Mouse (Mus musculus) ES-Bruce4 (cell line): ENCODE results near the gene Uvrag. TPM values are rescaled to one million over a fixed set of nuclear protein-coding genes. Genes with fewer than 3 reads are reported as not detected.

Source experiments
- H3K27ac ChIP-seq: 2 replicates; pipeline ENCODE4 v1.5.1; 2012; ENCODE audit warnings: low read length, inconsistent platforms; ENCODE audit not compliant: insufficient read depth
- H3K27me3 ChIP-seq: 2 replicates; pipeline ENCODE4 v1.6.1; 2012; ENCODE audit warnings: mild to moderate bottlenecking, low read length, inconsistent platforms; ENCODE audit not compliant: control insufficient read depth, poor library complexity, insufficient read depth, severe bottlenecking
- H3K36me3 ChIP-seq: 2 replicates; pipeline ENCODE4 v1.6.1; 2012; ENCODE audit warnings: inconsistent platforms, mild to moderate bottlenecking, low read length, moderate library complexity; ENCODE audit not compliant: control insufficient read depth, poor library complexity, insufficient read depth, severe bottlenecking
- H3K4me1 ChIP-seq: one replicate; pipeline ENCODE4 v1.8.1; 2011; ENCODE audit warnings: low read length; ENCODE audit not compliant: control insufficient read depth, insufficient read depth
- H3K4me3 ChIP-seq: 2 replicates; pipeline ENCODE4 v1.5.1; 2011; ENCODE audit warnings: low read depth, mild to moderate bottlenecking, low read length
- H3K9ac ChIP-seq: 2 replicates; pipeline ENCODE4 v1.6.1; 2012; ENCODE audit warnings: low read depth, mild to moderate bottlenecking, inconsistent platforms; ENCODE audit not compliant: poor library complexity, severe bottlenecking
- H3K9me3 ChIP-seq: replicated peaks from 2 replicates; pipeline ENCODE4 v1.6.1; 2012; ENCODE audit warnings: mild to moderate bottlenecking, low read length, inconsistent platforms; ENCODE audit not compliant: control insufficient read depth, poor library complexity, insufficient read depth, severe bottlenecking
- CTCF ChIP-seq: IDR thresholded peaks from one replicate; pipeline ENCODE4 v1.8.1; 2011; ENCODE audit warnings: low read depth, low read length
- EP300 ChIP-seq: IDR thresholded peaks from 2 replicates; pipeline ENCODE4 v1.6.1; 2011; ENCODE audit warnings: low read depth, low read length; ENCODE audit not compliant: insufficient read depth
- POLR2A ChIP-seq: IDR thresholded peaks from one replicate; pipeline ENCODE4 v1.8.1; 2011; ENCODE audit warnings: low read length; ENCODE audit not compliant: insufficient read depth
- polyA plus RNA-seq: library from polyadenylated mRNA; stranded (reverse); fragments of >200 nt; gene quantifications from 2 replicates; pipeline ENCODE4 v1.2.4, GENCODE M21; 2011; ENCODE audit warnings: low read depth; ENCODE audit not compliant: missing spikeins, insufficient read depth, insufficient read length

Gene Uvrag
- polyA plus RNA-seq, 1 experiment: 16.9 TPM

GRCm38 (mm10) chr7:98981423-98981822 lies 159.5 kb downstream of the Uvrag start:
- no peaks in the 10 kb centered on the region for H3K9me3 ChIP-seq
- H3K4me3 ChIP-seq: no peak overlapping the region
- no peaks in the 10 kb centered on the region for H3K4me1 ChIP-seq
- H3K9ac ChIP-seq: no peak overlapping the region
- TF ChIP-seq EP300: no peak
- TF ChIP-seq CTCF: no peak
- H3K36me3 ChIP-seq: no peaks in the 10 kb centered on the region
- H3K27ac ChIP-seq: no peak overlapping the region
- H3K27me3 ChIP-seq: no peaks in the 10 kb centered on the region

GRCm38 (mm10) chr7:98976839-98977457 lies 164.0 kb downstream of the Uvrag start:
- H3K27ac ChIP-seq: no peak overlapping the region
- no peaks in the 10 kb centered on the region for H3K9me3 ChIP-seq
- no peak overlapping the region for H3K9ac ChIP-seq
- no peaks in the 10 kb centered on the region for H3K36me3 ChIP-seq
- H3K4me3 ChIP-seq: no peak overlapping the region
- TF ChIP-seq CTCF: no peak
- TF ChIP-seq EP300: no peak
- TF ChIP-seq POLR2A: no peak
- H3K27me3 ChIP-seq: no peaks in the 10 kb centered on the region
- no peaks in the 10 kb centered on the region for H3K4me1 ChIP-seq

- Histone ChIP-seq H3K9ac (no peak overlapping the region), H3K27me3 (no peaks in the 10 kb centered on the region), H3K36me3 (no peaks in the 10 kb centered on the region), H3K4me1 (no peaks in the 10 kb centered on the region), H3K4me3 (no peak overlapping the region), H3K27ac (no peak overlapping the region), H3K9me3 (no peaks in the 10 kb centered on the region)
- no peak for TF ChIP-seq CTCF
- no peak for TF ChIP-seq POLR2A
- no peak for TF ChIP-seq EP300
Measured at GRCm38 (mm10) chr7:98974590-98974989, 166.4 kb downstream of the Uvrag start.

- H3K27me3 ChIP-seq: no peaks in the 10 kb centered on the region
- no peak for TF ChIP-seq CTCF
- no peak for TF ChIP-seq EP300
- TF ChIP-seq POLR2A: no peak
- H3K27ac ChIP-seq: no peak overlapping the region
- H3K36me3 ChIP-seq: no peaks in the 10 kb centered on the region
- H3K9ac ChIP-seq: no peak overlapping the region
- H3K4me3 ChIP-seq: no peak overlapping the region
- no peaks in the 10 kb centered on the region for H3K9me3 ChIP-seq
- no peaks in the 10 kb centered on the region for H3K4me1 ChIP-seq
Measured at GRCm38 (mm10) chr7:98970721-98971120, 170.2 kb downstream of the Uvrag start.

- H3K4me1 ChIP-seq: no peaks in the 10 kb centered on the region
- H3K27me3 ChIP-seq: no peaks in the 10 kb centered on the region
Measured at GRCm38 (mm10) chr7:98968741-98969395, 172.1 kb downstream of the Uvrag start.

GRCm38 (mm10) chr7:98968082-98968674 lies 172.8 kb downstream of the Uvrag start:
- H3K4me3 ChIP-seq: no peak overlapping the region
- no peaks in the 10 kb centered on the region for H3K27me3 ChIP-seq
- no peaks in the 10 kb centered on the region for H3K9me3 ChIP-seq
- TF ChIP-seq POLR2A (no peak), CTCF (no peak), EP300 (no peak)
- peak overlapping the region; percentile 38; the same call in 1 of the 2 replicates for H3K27ac ChIP-seq
- no peaks in the 10 kb centered on the region for H3K4me1 ChIP-seq
- no peaks in the 10 kb centered on the region for H3K36me3 ChIP-seq
- H3K9ac ChIP-seq: no peak overlapping the region

More at GRCm38 (mm10) chr7:98968741-98969395, 172.1 kb downstream of the Uvrag start:
- H3K27ac ChIP-seq: peak overlapping the region; percentile 52; the same call in 1 of the 2 replicates
- H3K9me3 ChIP-seq: no peaks in the 10 kb centered on the region
- no peaks in the 10 kb centered on the region for H3K36me3 ChIP-seq
- H3K4me3 ChIP-seq: no peak overlapping the region
- no peak for TF ChIP-seq POLR2A
- no peak for TF ChIP-seq EP300
- no peak for TF ChIP-seq CTCF
- no peak overlapping the region for H3K9ac ChIP-seq
